Mouse (Mus musculus) heart, postnatal 14 days (tissue): ENCODE measurements around the gene Chmp4b. TPM values are rescaled to one million over a fixed set of nuclear protein-coding genes. Genes with fewer than 3 reads are reported as not detected.
A peak's percentile ranks its signal among the peaks of the same experiment; 100 is the strongest.

ENCODE experiments used
- DNase-seq, 2 experiments: peaks; one replicate each; pipeline ENCODE4 v3.0.0; 2021 to 2022
- intact Hi-C: fragments of 180-260 bp; cut with DNase I; formaldehyde crosslinking; loops from one replicate; pipeline ENCODE4 v1.15.1; 2025
- total RNA-seq, 2 experiments: library from RNA; stranded (reverse); gene quantifications; 2 replicates each; pipeline ENCODE4 v1.2.3; 2021

Gene Chmp4b
- total RNA-seq, 2 experiments from 2014 or later: 105 to 112 TPM

DNA sequence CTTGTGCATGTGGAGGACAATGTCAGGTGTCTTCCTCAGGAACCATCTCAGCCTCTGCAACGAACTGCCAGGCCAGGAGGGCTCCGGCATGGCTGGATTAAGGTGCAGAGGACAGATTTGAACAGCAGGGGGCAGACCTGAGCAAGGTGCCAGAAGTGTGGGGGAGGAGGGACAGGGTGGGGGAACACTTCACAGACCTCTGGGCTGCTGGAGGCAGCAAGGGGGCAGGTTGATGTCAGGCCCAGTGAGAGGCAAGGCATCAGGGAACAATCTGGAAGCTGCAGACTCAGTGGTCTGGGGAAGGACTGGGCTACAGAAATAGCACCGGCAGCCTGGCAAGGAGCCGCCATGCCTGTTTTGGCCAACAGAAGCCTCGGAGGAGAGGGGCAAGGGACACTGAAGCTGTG lies 60.8 kb downstream of the Chmp4b start:
- peak; percentile 58 to 80 for DNase-seq
- intact Hi-C loops: loop anchor here (1.0 kb wide), 1 partner anchor 143 kb away; no protein-coding TSS in a partner anchor

DNA sequence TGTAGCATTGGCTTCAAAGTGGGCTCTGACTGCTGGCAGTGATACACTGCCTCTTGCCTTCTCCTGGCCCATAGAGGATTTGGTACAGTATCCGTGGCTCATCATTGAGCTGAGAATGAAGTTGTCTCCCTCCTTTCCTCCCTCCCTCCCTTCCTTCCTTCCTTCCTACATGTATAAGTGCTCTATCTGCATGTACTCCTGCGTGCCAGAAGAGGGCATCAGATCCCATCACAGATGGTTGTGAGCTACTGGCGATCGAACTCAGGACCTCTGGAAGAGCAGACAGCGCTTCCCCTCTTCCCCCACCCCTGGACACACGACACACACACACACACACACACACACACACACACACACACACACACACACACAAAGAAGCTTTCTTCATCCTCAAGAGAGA lies 61.6 kb downstream of the Chmp4b start:
- intact Hi-C loops: no loop called here
- DNase-seq: no peak

DNA sequence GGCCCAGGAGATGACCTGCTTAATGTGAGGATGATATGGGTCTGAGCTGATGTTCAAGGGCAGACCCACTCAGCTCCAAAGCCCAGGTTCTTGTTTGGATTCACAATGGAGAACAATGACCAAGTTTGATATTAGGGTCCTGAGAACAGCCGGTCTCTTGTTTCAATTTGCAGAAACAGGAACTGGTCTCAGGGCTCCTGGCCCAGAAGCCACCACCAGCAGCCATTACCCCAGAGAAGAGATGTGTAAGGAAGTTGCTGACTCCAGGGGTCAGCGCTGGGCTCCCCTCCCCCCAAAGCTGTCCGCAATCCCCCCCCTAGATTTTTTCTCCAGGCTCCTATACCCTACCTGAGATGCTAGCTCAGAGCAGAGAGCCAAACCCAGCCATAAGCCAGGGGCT lies 62.5 kb downstream of the Chmp4b start:
- DNase-seq: no peak
- intact Hi-C loops: no loop called here

DNA sequence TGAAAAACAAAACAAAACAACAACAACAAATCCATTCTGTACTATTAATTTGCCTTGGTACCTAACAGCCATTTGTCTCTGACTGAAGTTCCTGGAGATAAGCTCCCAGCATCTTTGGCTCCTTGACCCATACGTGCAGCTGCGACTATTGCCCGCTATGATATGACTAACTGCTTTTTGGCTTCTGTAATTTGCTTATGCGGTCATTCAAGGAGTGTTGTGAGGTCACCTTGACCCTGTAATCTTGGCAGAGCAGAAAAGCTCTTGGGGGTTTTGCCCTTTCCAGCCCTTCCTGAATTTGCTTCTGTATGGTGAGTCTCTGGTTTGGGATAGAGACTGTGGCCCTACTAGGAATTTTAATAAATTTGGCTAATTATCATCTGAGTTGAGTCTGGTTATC lies 65.1 kb downstream of the Chmp4b start:
- intact Hi-C loops: loop anchor here (2.0 kb wide), 1 partner anchor 14 kb away; no protein-coding TSS in a partner anchor
- DNase-seq: no peak

DNA sequence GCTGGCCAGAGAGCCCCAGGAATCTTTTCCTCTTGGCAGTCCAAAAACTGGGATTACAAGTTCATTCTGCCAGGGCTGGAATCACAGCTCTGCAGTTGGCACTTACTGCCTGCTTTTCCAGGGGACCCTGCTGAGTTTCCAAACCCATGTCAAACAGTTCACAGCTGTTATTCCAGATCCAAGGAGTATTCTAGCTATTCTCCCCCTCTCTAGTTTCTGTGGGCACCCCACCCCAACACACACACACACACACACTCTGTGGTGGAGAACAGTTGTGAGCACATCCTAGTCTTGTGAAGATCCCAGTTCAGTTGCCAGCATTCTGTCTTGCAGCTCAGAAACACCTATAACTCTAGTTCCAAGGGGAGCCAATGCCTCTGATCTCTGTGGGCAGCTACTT lies 65.6 kb downstream of the Chmp4b start:
- intact Hi-C loops: loop anchor here (2.0 kb wide), 1 partner anchor 14 kb away; no protein-coding TSS in a partner anchor
- DNase-seq: no peak

DNA sequence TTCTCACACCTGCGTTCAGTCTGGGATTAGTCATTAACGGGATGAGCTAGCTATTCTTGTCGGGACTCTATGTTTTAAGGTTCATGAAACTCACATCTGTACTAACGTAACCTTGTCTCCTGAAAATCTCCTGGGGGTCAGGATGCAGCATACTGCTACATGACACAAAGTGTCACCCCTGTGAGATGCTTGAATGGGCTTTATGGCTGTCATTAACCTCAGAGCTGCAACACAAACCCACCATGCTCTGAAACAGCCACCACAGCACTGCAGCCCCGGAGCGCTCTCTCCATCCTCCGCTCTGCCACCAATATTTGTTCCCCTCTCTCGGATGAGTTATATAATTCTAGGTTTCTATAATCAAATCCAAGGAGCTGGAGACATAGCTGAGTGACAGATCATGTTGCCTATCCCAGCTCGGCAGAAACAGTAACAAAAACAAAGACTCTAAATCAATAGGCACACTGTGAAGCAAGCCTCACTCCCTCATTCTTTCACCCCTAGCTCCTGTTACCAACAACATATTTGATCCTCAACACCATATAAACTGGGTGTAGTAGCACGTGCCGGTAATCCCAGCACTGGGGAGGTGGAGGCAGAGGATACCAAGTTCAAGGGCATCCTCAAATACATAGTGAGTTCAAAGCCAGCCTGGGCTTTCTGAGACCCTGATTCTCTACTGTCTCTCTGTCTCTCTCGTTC lies 67.5 kb downstream of the Chmp4b start:
- intact Hi-C loops: no loop called here
- DNase-seq: no peak

DNA sequence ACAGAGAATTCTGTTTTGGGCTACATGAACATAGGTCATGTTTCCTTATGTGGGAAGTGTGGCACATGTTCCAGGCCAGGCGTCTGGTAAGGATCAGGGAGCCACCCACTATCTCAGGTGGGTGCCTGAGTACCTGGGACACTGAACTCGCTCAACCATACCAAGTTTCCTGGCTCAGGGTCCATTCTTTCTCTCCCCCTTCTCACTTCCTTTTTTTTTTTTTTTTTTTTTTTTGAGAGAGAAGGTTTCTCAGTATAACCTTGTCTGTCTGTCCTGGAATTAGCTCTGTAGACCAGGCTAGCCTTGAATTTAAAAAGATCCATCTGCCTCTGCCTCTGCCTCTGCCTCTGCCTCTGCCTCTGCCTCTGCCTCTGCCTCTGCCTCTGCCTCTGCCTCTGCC lies 68.8 kb downstream of the Chmp4b start:
- DNase-seq: no peak
- intact Hi-C loops: no loop called here

DNA sequence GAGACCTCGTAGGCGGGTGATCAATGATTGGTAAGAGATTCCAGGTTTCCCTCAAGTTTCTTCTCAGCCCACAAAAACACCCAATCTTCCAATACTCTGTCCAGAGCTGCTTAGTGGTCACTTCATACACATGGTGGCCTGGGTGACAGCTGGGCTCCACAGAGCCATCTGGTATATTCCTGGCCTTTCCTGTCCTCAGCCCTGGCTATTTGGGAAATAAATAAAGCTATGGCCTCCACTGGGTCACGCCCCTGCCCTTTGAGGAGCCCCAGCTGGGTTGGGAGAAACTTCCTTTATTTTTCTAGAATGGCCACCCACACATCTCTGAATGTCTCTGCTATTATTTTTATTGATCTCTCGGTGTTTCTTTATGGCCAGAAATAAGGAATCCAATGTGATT lies 72.0 kb downstream of the Chmp4b start:
- intact Hi-C loops: no loop called here
- no peak for DNase-seq

DNA sequence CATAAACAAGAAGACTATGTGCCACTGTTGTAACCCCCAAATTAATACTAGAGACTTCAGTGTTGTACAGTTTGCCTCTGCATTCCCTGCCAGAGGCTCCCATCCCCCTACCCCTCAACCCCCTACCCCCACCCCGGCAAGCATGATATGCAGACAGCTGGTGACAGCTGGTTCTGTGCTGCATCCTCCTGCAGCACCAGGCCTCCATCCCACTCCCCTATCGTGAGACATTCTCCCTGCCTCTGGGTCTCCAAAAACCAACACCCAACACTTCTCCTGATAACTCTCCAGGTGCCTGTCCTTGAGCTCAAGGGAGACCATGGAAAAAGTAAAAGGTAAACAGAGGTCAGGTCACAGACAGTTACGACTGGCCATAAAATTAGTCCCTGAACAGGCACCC lies 78.2 kb downstream of the Chmp4b start:
- DNase-seq: peak; percentile 15 to 33
- intact Hi-C loops: loop anchor here (2.0 kb wide), 1 partner anchor 13 kb away; no protein-coding TSS in a partner anchor

DNA sequence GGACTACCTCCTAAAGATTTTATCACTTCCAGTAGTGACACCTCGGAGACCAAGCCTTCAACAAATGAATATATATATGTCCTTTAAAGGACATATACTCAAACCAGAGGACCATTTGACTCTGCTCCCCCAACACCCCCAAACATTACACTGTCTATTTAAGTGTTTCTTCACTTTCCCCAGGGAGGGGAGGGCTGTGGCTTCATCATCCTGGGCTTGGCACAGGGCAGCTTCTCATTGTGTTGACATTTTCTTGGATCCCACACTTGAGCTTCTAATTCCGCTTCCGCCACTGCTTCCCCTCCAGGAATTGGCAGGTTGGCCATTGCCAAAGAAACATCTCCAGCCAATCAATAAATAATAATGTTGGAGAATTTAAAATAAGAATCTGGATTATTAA lies 79.3 kb downstream of the Chmp4b start:
- intact Hi-C loops: loop anchor here (2.0 kb wide), 1 partner anchor 14 kb away; no protein-coding TSS in a partner anchor
- DNase-seq: no peak

DNA sequence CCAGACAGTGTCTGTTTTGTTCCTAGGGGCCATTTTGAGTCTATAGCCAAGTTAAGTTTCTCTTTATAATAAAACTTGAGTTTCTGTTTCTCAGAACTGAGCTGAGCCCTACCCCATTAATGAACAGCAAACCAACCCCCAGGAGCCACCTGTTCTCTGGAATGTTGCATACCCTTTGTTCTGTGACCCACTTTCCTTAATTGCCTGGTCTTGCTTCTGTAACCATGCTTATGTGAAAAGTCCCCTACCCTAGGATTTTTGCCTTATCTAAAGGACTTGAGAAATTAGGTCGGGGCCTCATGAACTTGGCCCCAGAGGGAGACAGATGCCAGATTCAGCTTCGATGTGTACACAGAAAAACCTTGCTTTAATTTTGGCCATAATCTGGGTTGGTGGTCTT lies 80.4 kb downstream of the Chmp4b start:
- intact Hi-C loops: loop anchor here (2.0 kb wide), 1 partner anchor 15 kb away; no protein-coding TSS in a partner anchor
- DNase-seq: no peak

DNA sequence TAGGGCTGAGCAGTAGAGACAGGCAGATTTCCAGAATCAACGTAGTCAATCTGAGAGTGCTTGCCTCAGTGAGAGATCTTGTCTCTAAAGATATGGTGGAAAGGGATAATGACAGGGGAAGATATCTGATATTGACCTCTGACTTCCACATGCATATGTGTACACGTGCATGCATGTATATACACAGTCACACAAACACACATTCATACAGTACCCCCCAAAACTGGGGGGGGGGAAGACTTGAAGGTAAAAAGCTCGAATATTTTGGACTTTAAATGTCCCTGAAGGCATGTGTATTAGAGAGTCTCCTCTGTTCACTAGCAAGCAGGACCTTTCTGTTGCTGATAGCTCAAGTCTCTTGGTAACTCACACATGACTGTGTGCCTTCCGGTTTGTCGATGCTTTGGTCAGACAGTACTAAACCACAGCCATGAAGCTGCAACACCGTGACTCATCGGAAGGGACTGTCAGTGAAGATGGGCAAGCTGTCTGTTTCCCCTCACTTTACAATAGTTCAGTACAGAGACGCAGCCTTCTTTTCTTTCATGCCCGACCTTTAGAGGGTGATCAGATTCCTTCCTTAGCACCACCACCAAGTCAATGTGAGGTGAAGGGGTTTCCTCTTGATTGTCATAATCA lies 81.1 kb downstream of the Chmp4b start:
- intact Hi-C loops: no loop called here
- DNase-seq: no peak

DNA sequence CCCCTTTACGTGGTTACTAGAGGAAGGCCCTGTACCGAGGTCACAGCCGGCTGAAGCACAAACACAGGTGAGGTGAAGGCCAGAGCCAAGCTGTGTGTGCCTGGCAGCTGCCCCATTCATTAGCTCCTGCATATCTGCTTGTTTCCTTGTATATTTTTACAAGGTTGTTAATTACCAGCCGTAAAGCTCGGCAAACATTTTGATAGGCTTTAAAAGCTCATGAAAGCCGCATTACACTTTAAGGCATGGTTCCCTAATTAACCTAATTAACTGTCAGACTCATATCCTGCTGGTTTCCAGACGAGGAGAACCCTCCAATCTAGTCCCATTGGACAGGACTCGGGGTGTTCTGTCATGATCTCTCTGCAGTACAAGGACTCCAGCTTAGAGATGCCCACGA lies 83.5 kb downstream of the Chmp4b start:
- intact Hi-C loops: no loop called here
- DNase-seq: no peak

DNA sequence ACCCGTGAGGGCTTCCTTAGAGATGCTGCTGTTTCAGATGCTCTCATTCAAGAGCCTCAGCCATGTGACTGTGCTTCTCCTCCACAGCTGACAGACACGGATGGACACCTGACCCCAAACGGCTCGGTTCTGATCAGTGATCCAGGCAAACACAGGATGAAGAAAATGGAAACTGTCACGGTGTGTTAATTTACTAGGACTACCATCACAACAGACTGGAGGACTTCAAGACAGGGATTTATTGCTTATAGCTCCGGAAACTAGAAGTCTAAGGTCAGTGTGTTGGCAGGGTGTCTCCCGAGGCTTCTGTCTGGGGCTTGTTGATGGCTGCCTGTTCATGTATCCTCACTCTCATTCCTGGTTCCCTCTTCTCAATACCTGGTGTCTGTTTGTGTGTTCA lies 83.9 kb downstream of the Chmp4b start:
- DNase-seq: no peak
- intact Hi-C loops: no loop called here

DNA sequence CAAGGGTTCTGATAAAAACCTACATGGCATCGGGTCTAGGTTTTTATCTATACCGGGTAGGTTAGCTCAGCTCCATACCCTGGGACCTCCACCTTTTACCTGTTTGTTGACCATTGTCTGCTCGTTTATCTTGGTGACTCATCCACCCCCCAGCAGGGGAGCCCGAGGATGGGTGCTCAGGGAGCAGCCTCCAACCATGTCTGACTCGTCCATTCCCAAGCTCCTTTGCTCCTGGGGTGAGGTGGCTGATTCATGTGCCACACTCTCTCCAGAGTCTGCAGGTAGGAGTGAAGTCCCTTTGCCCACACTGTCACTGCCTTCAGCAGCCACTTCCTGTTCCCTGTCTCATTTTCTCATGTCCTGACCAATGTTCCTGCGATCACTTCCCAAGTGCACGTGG lies 84.5 kb downstream of the Chmp4b start:
- no peak for DNase-seq
- intact Hi-C loops: no loop called here

DNA sequence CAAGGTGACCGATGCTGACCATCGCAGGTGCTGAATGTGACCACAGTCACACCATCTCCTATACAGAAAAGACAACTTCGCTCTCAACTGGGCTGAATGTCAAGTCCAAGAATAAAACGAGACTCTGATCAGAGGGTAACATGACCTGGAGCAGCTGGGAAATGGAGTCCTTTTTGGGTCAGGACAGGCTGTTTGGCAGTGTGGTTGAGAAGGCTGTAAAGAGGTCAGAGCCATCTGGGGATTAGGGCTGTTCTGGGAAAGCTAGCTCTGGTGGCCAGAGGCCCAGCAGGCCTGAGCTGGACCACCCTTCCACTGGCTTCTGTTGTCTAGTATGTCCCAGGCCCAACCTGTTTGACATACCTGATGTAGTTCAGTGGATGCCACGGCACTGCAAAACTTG lies 87.1 kb downstream of the Chmp4b start:
- DNase-seq: no peak
- intact Hi-C loops: no loop called here

DNA sequence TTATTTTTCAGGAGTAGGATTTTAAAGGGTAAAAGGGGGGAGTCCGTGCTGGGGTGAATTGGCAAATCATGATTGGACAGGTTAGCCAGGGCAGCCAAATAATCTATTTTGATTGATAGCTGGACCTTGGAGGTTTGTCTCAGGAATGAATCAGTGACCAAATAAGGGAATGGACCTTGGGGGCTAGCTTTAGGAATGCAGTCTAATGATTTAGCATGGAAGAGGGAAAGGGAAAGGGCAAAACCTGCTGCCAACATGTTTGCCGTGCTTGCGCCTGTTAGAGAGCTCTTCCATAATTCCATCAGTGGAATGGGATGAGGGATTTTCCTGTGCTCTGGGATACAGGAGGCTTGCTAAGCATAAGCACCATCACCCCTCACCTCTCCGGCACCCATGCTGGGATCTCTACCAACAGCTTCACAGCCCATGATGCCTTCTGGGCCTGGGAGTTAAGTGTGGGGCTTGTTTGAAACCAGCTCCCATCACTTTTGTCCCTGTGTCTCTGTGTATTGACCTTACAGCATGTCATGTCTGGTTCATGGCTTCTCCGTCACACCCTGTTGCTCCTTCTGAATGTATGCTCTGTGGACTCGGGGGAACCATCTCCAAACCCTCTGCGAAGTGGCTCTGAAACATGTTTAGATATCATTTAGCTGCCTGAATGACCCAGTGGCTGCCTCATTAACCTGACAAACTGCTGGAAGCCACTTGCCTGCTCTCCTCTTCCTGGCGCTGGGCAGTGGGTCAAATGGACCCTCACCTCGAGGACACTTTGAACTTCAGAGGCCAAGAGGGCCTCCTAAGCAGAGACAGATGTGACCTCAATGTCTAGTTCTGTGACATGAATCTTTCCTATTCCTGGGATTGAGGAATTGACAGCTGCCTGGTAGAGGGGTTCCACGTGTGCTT lies 91.7 kb downstream of the Chmp4b start:
- intact Hi-C loops: no loop called here

DNA sequence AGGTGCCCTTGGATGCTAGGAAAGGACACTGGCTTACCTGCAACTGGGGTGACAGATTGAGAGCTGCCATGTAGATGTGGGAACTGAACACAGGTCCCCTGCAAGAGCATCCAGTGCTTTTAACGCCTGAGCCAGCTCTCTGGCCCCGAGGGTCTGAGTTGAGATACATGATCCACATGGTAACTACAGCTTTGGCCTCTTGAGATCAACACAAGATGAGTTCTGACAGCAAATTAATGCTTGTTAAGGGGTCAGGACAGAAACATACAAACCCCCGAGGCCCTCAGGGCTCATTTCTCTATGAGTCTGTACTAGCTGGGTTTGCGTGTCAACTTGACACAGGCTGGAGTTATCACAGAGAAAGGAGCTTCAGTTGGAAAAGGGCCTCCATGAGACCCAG lies 92.4 kb downstream of the Chmp4b start:
- intact Hi-C loops: no loop called here
- no peak for DNase-seq

More for the DNA sequence above, 91.7 kb downstream of the Chmp4b start:
- no peak for DNase-seq
